Mouse (Mus musculus): ENCODE measurements around the gene Dtnbp1.
A peak's percentile ranks its signal among the peaks of the same experiment; 100 is the strongest.

GRCm38 (mm10) chr13:45031748-45032147 lies 29.8 kb upstream of the Dtnbp1 start:
- TF ChIP-seq POLR2A (IDR thresholded peaks at IDR 0.05; ENCODE audit: control insufficient read depth in 1 of 2, insufficient read depth in 1 of 2, low read depth in 1 of 2, low read length in 2 of 2, poor library complexity in 1 of 2) (no peak), CTCF (IDR thresholded peaks at IDR 0.05 in 2 of 3, conservative IDR thresholded peaks at IDR 0.05 in 1 of 3; ENCODE audit: control insufficient read depth in 1 of 3, insufficient read depth in 1 of 3, low read depth in 2 of 3, low read length in 3 of 3, poor library complexity in 1 of 3, severe bottlenecking in 1 of 3) (no peak), GATA1 (IDR thresholded peaks at IDR 0.05; ENCODE audit: low read depth, low read length) (peak; percentile 39), MAFK (IDR thresholded peaks at IDR 0.05; ENCODE audit: borderline replicate concordance, low read depth, low read length) (no peak)
